Mouse (Mus musculus) megakaryocyte, embryonic 14.5 days (primary cell): ENCODE data around the gene Tex36.

Experiments
- FLI1 ChIP-seq: IDR thresholded peaks from 2 replicates; pipeline ENCODE4 v1.6.1; 2012; ENCODE audit warnings: low read length, inconsistent platforms, mixed read lengths
- GATA1 ChIP-seq: IDR thresholded peaks from 3 replicates; pipeline ENCODE4 v1.6.1; 2012; ENCODE audit warnings: mixed read lengths, low read length, inconsistent platforms, borderline replicate concordance

DNA sequence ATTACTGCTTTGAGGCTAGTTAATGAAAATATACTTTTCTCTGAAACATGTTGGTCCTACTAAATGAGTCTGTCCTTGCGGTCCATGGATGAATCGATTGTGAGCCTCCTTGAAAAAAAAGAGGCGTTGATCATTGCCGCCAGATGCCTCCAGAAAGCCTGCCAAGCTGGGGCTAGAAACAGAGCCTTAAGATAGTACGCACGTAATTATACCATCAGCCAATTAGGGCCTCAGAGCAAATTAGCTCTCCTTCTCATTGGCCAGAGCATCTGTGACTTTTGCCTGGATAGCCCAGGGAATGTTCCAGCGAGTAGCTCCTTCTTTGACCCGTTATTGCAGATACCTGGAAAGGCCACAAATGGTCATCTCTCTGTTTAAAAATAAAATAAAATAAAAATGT is 7.6 kb upstream of the Tex36 start:
- no peak for TF ChIP-seq GATA1
- no peak for TF ChIP-seq FLI1
